Mouse (Mus musculus): ENCODE data around the gene Tigd3.
A peak's percentile ranks its signal among the peaks of the same experiment; 100 is the strongest.

Tigd3 gene

GRCm38 (mm10) chr19:5877618-5878361 lies 16.2 kb downstream of the Tigd3 start, which contains the start of gene Slc25a45:
TSS of gene Slc25a45 (plus strand) at chr19:5877808.
- DNase-seq (ENCODE audit: low spot score) = peak; percentile 63

- DNase-seq (ENCODE audit: low spot score) = peak; percentile 91
These were observed 18.9 kb downstream of the Tigd3 start, which contains the start of gene Frmd8 for GRCm38 (mm10) chr19:5874969-5875480. TSS of gene Frmd8 (minus strand) at chr19:5875274.

- DNase-seq (ENCODE audit: low spot score) = no peak
These were observed 19.5 kb downstream of the Tigd3 start for GRCm38 (mm10) chr19:5874391-5874968.

- no peak for DNase-seq (ENCODE audit: low spot score)
These were observed 20.9 kb downstream of the Tigd3 start for GRCm38 (mm10) chr19:5872931-5873556.

- no peak for DNase-seq (ENCODE audit: low spot score)
These were observed 21.4 kb downstream of the Tigd3 start for GRCm38 (mm10) chr19:5872528-5872927.

GRCm38 (mm10) chr19:5871683-5872082 lies 22.3 kb downstream of the Tigd3 start:
- DNase-seq (ENCODE audit: low spot score) = no peak

- DNase-seq (ENCODE audit: low spot score) = no peak
These were observed 22.7 kb downstream of the Tigd3 start for GRCm38 (mm10) chr19:5871273-5871672.

- no peak for DNase-seq (ENCODE audit: low spot score)
These were observed 25.9 kb downstream of the Tigd3 start for GRCm38 (mm10) chr19:5868096-5868495.

GRCm38 (mm10) chr19:5864710-5865398 lies 29.1 kb downstream of the Tigd3 start:
- no peak for DNase-seq (ENCODE audit: low spot score)

- DNase-seq (ENCODE audit: low spot score) = no peak
These were observed 30.2 kb downstream of the Tigd3 start for GRCm38 (mm10) chr19:5863776-5864175.

- no peak for DNase-seq (ENCODE audit: low spot score)
These were observed 31.4 kb downstream of the Tigd3 start for GRCm38 (mm10) chr19:5862335-5863085.

GRCm38 (mm10) chr19:5856604-5857003 lies 37.3 kb downstream of the Tigd3 start:
- no peak for DNase-seq (ENCODE audit: low spot score)

- no peak for DNase-seq (ENCODE audit: low spot score)
These were observed 41.8 kb downstream of the Tigd3 start for GRCm38 (mm10) chr19:5852035-5852722.

GRCm38 (mm10) chr19:5851481-5851971 lies 42.4 kb downstream of the Tigd3 start:
- no peak for DNase-seq (ENCODE audit: low spot score)

- no peak for DNase-seq (ENCODE audit: low spot score)
These were observed 43.1 kb downstream of the Tigd3 start for GRCm38 (mm10) chr19:5850860-5851259.

GRCm38 (mm10) chr19:5849843-5850527 lies 44.0 kb downstream of the Tigd3 start:
- peak; percentile 92 for DNase-seq (ENCODE audit: low spot score)

GRCm38 (mm10) chr19:5848826-5849672 lies 44.9 kb downstream of the Tigd3 start:
- DNase-seq (ENCODE audit: low spot score) = no peak

- peak; percentile 53 for DNase-seq (ENCODE audit: low spot score)
These were observed 45.7 kb downstream of the Tigd3 start for GRCm38 (mm10) chr19:5848032-5848825.

Data from urinary bladder, postnatal 25 days (tissue).